Mouse (Mus musculus): Measurements from ENCODE around the gene 1700017B05Rik.
"Not testable (repeated sequence)": the region's sequence is repeated elsewhere in the genome, so short reads cannot be mapped to it uniquely, and the experiment has no call there.

Gene 1700017B05Rik

GRCm38 (mm10) chr9:57261913-57262794 is at the start of gene 1700017B05Rik:
Gene 1700017B05Rik (minus strand): TSS chr9:57262612.
- DNase-seq (ENCODE audit: low spot score in 2 of 2): peak; percentile 34 to 61

- DNase-seq (ENCODE audit: low spot score in 2 of 2): no peak
Measured at GRCm38 (mm10) chr9:57310895-57311294, 48.5 kb upstream of the 1700017B05Rik start.

- no peak for DNase-seq (ENCODE audit: low spot score in 2 of 2)
Measured at GRCm38 (mm10) chr9:57309353-57309752, 46.9 kb upstream of the 1700017B05Rik start.

- DNase-seq (ENCODE audit: low spot score in 2 of 2): no peak
Measured at GRCm38 (mm10) chr9:57307456-57307855, 45.0 kb upstream of the 1700017B05Rik start.

- DNase-seq (ENCODE audit: low spot score in 2 of 2): not testable (repeated sequence)
Measured at GRCm38 (mm10) chr9:57304716-57305115, 42.3 kb upstream of the 1700017B05Rik start.

DNA sequence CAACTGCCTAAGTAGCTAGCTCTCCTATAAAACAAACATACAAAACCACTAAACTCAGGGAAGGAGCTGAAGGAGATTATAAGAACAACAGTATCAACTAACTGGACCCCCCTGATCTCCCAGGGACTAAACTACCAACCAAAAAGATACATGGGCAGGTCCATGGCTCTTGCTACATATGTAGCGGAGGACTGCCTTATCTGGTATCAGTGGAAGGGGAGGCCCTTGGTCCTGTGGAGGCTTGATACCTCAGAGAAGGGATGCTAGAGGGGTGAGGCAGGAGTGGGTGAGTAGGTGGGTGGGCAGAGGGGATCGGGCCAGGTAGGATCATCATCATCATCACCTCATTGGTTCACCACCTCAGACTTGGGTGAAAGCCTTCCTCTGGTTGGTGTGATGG is 41.8 kb upstream of the 1700017B05Rik start:
- DNase-seq (ENCODE audit: low spot score in 2 of 2): no peak

DNA sequence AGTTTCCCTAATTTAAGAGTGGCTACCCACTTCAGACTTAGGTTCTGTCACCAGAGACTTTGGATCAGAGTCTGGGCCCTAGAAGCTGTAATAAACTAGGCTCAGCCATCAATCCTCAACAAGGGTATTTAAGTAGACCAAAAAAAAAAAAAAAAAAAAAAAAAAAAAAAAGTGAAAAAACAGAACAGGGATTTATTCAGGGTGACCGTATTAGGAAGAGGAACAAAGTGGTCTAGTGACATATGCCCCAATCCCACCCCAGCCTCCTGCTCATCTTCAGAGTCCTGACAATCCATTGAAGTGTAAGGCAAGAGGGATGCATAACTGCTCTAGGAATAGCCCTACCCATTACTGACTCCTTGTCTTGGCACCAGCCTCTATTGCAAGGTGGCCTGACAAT is 40.9 kb upstream of the 1700017B05Rik start:
- DNase-seq (ENCODE audit: low spot score in 2 of 2): no peak

GRCm38 (mm10) chr9:57300825-57301224 is 38.4 kb upstream of the 1700017B05Rik start:
- DNase-seq (ENCODE audit: low spot score in 2 of 2): no peak

DNA sequence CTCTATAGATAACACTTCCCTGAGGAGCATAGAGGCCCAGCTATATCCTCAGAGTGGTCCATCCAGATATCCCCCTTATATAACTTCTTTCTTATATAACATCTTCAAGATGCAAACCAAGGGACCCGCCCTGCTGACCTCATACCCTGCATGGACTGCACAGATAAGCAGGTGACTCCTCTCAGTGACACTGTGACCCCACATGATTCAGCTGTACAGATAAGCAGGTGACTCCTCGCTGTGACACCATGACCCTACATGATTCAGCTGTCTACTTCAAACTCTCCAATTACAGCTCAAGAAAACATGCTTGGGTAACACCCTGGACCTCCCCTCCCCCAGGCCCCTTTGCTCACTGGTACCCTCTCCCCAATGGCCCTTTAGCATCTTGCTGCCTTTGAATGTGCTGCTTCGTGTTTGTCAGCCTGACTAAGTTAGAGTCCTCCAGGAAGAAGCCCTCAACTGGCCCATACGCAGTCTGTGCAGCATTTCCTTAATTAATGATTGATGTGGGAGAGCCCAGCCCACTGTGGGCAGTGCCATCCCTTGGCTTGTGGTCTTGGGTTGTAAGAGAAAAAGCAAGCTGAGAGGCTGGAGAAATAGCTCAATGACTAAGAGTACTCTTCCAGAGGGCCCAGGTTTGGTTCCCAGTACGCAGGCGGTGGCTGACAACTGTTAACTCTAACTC is 37.5 kb upstream of the 1700017B05Rik start:
- DNase-seq (ENCODE audit: low spot score in 2 of 2): no peak

DNA sequence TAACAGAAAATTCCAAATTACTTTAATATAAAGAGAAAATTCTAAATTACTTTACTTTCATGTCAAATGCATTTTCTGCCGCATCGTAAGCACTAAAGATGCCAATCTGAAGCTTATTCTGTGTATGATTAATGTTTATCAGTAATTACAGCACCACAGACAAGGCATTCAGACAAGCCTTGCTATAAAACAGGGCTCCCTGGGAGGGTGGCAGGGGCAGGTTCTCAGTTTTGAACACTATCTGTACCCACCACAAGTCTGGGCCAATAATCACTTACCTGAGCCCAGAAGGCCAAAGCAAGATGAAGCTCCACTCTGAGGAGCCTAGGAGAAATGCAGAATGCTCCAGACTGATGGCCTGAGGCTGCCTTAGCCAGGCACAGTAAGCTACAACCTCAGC is 35.5 kb upstream of the 1700017B05Rik start:
- DNase-seq (ENCODE audit: low spot score in 2 of 2): no peak

- DNase-seq (ENCODE audit: low spot score in 2 of 2): no peak
Measured at GRCm38 (mm10) chr9:57296277-57296676, 33.9 kb upstream of the 1700017B05Rik start.

DNA sequence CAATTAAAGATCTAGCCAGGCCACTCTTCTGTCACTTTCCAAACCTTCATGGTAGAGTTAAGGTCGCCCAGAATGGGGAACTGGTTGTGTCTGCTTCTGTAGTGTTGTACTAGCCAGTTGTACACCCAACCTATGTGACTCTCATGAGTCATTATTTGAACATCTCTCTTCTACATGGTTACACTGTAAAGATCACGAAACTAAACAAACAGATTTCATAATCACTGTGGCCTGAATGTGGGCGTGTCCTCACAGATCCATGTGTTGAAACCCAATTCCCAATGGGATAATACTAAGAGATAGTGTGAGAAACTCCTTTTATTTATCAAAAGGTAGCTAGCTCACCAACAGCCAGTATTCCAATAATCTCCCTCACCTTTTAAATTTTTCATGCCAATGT is 33.3 kb upstream of the 1700017B05Rik start:
- no peak for DNase-seq (ENCODE audit: low spot score in 2 of 2)

- DNase-seq (ENCODE audit: low spot score in 2 of 2): no peak
Measured at GRCm38 (mm10) chr9:57294905-57295304, 32.5 kb upstream of the 1700017B05Rik start.

DNA sequence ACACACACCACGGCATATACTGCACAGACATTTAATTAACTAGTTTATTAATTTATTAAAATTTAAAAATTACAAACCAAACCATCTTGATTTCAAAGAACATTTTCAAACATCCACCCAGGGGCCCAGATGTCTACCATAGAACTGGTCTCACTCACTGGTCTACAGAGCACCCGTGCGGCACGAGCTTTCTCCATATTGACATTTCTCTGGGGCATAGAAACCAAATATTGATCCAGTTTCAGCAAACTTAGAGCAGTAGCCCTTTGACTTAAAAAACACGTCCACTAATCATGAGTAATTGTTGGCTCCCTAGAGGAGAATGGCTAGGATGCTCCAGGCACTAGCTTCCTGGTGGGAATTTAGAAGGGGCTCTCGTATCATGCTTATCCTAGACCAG is 24.8 kb upstream of the 1700017B05Rik start:
- DNase-seq (ENCODE audit: low spot score in 2 of 2): no peak

GRCm38 (mm10) chr9:57283311-57283710 is 20.9 kb upstream of the 1700017B05Rik start:
- DNase-seq (ENCODE audit: low spot score in 2 of 2): no peak

DNA sequence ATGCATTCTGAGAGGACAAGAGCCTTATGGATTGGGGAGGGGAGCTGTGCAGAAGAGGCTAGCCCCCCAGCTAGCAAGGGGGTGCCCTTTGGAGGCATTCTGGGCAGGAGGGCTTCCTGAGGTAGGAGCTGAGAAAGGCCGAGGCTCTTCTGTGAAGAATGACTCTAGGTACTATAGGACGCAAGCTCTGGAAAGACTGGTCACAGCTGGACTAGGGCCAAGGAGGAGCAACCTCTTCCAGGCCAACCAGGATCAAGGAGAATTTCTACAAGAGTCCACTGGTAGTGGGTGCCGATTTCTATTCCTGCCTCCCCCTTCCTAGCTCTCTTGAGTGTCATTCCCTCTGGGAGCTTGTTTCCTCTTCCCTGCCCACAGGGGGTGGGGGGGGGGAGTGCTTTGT is 20.3 kb upstream of the 1700017B05Rik start:
- DNase-seq (ENCODE audit: low spot score in 2 of 2): no peak

GRCm38 (mm10) chr9:57281549-57281948 is 19.1 kb upstream of the 1700017B05Rik start:
- no peak for DNase-seq (ENCODE audit: low spot score in 2 of 2)

- DNase-seq (ENCODE audit: low spot score in 2 of 2): no peak
Measured at GRCm38 (mm10) chr9:57279441-57279840, 17.0 kb upstream of the 1700017B05Rik start.

DNA sequence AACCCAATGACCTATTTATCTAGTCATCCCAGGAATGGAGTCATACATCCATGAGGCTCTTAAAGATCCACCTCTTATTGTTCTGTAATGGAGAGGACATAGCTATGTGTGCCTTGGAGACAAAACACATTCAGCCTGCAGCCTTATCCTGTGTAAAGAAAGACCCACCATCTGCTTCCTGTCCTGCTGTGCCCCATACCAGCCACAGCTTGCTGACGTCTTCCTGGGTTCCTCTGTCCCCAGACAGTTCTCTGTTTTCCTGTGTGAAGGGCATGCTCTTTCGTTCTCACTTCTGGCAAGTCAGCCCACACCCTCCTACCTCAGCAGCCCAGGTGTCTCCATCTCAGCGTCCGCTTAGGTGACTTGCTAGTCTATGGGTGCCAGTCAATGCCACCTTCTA is 15.9 kb upstream of the 1700017B05Rik start:
- DNase-seq (ENCODE audit: low spot score in 2 of 2): no peak

- DNase-seq (ENCODE audit: low spot score in 2 of 2): peak in 1 of 2 experiments; percentile 32
Measured at GRCm38 (mm10) chr9:57276311-57276710, 13.9 kb upstream of the 1700017B05Rik start.

GRCm38 (mm10) chr9:57273805-57274494 is 11.5 kb upstream of the 1700017B05Rik start:
- no peak for DNase-seq (ENCODE audit: low spot score in 2 of 2)

All from right cerebral cortex, adult 2 months (tissue).